Comparison of ENCODE assay signal across 8 mouse cellular contexts in genomic region chr5:130448491-130448890, GRCm38 (mm10).
DNase-seq lines count a peak whose midpoint lies in the region; ATAC-seq and TF ChIP-seq lines count a peak whose summit lies in the region.

No protein-coding gene starts in this region.

- no peaks in the 10 kb centered on the region for H3K36me3 ChIP-seq in E14TG2a.4 (ENCODE audit: insufficient read depth, low read length)
- H3K36me3 ChIP-seq in forebrain, embryonic 14.5 days (ENCODE audit: control insufficient read depth, insufficient read depth, low read length) = no peaks in the 10 kb centered on the region

- ATAC-seq in forebrain, embryonic 14.5 days = peak; percentile 65

- no peaks in the 10 kb centered on the region for H3K9me3 ChIP-seq in E14TG2a.4 (ENCODE audit: low read length)
- H3K9me3 ChIP-seq in forebrain, embryonic 14.5 days (replicated peaks; ENCODE audit: control insufficient read depth, low read length) = no peaks in the 10 kb centered on the region

- peak overlapping the region; percentile 72 for H3K4me3 ChIP-seq in cerebellum, adult 2 months (replicated peaks; ENCODE audit: insufficient read depth, low read depth, low read length)
- peak overlapping the region; percentile 78 for H3K4me3 ChIP-seq in E14TG2a.4 (replicated peaks; ENCODE audit: low read length)
- peak overlapping the region; percentile 52 for H3K4me3 ChIP-seq in forebrain, embryonic 14.5 days (ENCODE audit: low read depth, low read length)
- H3K4me3 ChIP-seq in left cerebral cortex, adult 2 months = peak overlapping the region; percentile 75

- peak; percentile 40 to 41 for DNase-seq in cerebellum, adult 2 months
- no peak for DNase-seq in cerebellum, adult 11 months
- peak; percentile 68 for DNase-seq in forebrain, embryonic 14.5 days (ENCODE audit: low spot score)
- peak; percentile 49 to 61 for DNase-seq in left cerebral cortex, adult 2 months (ENCODE audit: extremely low spot score in 1 of 2, low spot score in 2 of 2)
- DNase-seq in retina, postnatal 1 day = peak; percentile 66
- DNase-seq in natural killer cell, adult 2 months (ENCODE audit: low spot score in 2 of 2) = no peak
- no peak for DNase-seq in T-cell, adult 2 months (ENCODE audit: low spot score)

- intact Hi-C loops in left cerebral cortex, adult 2 months (cut with DNase I) = loop anchor here (2.0 to 5.0 kb wide), 2 partner anchors 364 to 404 kb away; no protein-coding TSS in a partner anchor

- H3K9ac ChIP-seq in forebrain, embryonic 14.5 days (ENCODE audit: low read length) = peak overlapping the region; percentile 61

- H3K4me1 ChIP-seq in cerebellum, adult 2 months (ENCODE audit: control insufficient read depth, insufficient read depth, low read length) = peaks cover 31% of the 10 kb centered on the region
- peaks cover 17% of the 10 kb centered on the region for H3K4me1 ChIP-seq in E14TG2a.4 (replicated peaks; ENCODE audit: low read depth, low read length)
- no peaks in the 10 kb centered on the region for H3K4me1 ChIP-seq in forebrain, embryonic 14.5 days (ENCODE audit: control insufficient read depth, insufficient read depth, low read length)

- no peaks in the 10 kb centered on the region for H3K27me3 ChIP-seq in cerebellum, adult 2 months (ENCODE audit: control insufficient read depth, insufficient read depth, low read length)
- peaks cover 85% of the 10 kb centered on the region for H3K27me3 ChIP-seq in E14TG2a.4 (ENCODE audit: insufficient read depth, low read length)
- peaks cover 31% of the 10 kb centered on the region for H3K27me3 ChIP-seq in forebrain, embryonic 14.5 days (replicated peaks; ENCODE audit: control insufficient read depth, insufficient read depth, low read length)

- WGBS in cerebellum, adult 2 months = under 1% methylated on average over 20 of the region's 20 CpGs
- 0% methylated on average over 20 of the region's 20 CpGs for WGBS in forebrain, embryonic 14.5 days

- TF ChIP-seq POLR2A in cerebellum, adult 2 months (IDR thresholded peaks at IDR 0.05; ENCODE audit: borderline replicate concordance, insufficient read depth, low read length) = no peak

- peak overlapping the region; percentile 96 for H3K4me2 ChIP-seq in forebrain, embryonic 14.5 days (ENCODE audit: low read length)

- 0 out of 2 replicates have a peak overlapping the region, but pooled peaks have one; percentile 57 for H3K27ac ChIP-seq in cerebellum, adult 2 months (ENCODE audit: insufficient read depth, low read length)
- H3K27ac ChIP-seq in forebrain, embryonic 14.5 days (ENCODE audit: low read depth, low read length) = no peak overlapping the region
- peak overlapping the region; percentile 90 for H3K27ac ChIP-seq in left cerebral cortex, adult 2 months

- no peak for TF ChIP-seq CTCF in cerebellum, adult 2 months (IDR thresholded peaks at IDR 0.05; ENCODE audit: borderline replicate concordance, insufficient read depth, low read depth, low read length)
- no peak for TF ChIP-seq CTCF in E14TG2a.4 (conservative IDR thresholded peaks at IDR 0.05; ENCODE audit: low read length)
- no peak for TF ChIP-seq CTCF in left cerebral cortex, adult 2 months (IDR thresholded peaks at IDR 0.05)

Comparison
In these comparisons a context has a peak if more than half of its experiments do, and no peak if none do; other contexts are left out.
1. DNase-seq: peak in cerebellum, adult 2 months (2 of 2), forebrain, embryonic 14.5 days (single experiment), left cerebral cortex, adult 2 months (2 of 2) and retina, postnatal 1 day (single experiment); none in cerebellum, adult 11 months (single experiment), natural killer cell, adult 2 months (0 of 2) and T-cell, adult 2 months (single experiment).
2. Peak in every context shown above with its lines, with median percentiles within 50 percentile points of each other: H3K4me3 ChIP-seq.